Mouse (Mus musculus): Measurements from ENCODE around the gene Sorcs1.

DNA sequence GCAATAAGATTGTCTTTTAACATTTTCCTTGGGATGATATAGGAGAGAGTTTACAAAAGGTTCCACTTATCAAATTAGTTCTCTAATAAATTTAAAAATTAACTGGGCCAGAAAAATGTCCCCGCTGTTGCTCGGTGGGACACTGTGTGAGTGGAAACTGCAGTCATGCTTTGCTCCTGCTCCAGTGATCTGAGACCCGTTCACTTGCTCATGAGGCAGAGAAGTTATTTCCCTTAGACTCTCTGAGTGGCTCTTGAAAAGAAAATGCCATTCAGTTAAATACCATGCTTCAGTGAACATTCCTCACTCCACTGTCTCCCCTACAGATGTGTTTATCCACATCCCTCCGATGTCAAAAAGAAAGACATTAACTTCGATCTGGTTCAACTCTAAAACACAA lies 144.4 kb downstream of the Sorcs1 start:
- TF ChIP-seq CTCF (IDR thresholded peaks at IDR 0.05; ENCODE audit: low read depth, low read length), result no peak
- no peak for TF ChIP-seq POLR2A (IDR thresholded peaks at IDR 0.05; ENCODE audit: insufficient read depth, low read length)
- no peak for TF ChIP-seq EP300 (IDR thresholded peaks at IDR 0.05; ENCODE audit: insufficient read depth, low read depth, low read length)
